Mouse (Mus musculus): ENCODE results near the gene Tsr2. TPM values are rescaled to one million over a fixed set of nuclear protein-coding genes. Genes with fewer than 3 reads are reported as not detected.

The Tsr2 gene
- polyA plus RNA-seq, 1 experiment from 2014 or later = 35.2 TPM

GRCm38 (mm10) chrX:151066071-151066666 lies 30.2 kb downstream of the Tsr2 start:
- no peak for ATAC-seq (ENCODE audit: low FRiP score)
- no peak overlapping the region for H3K9ac ChIP-seq
- peaks cover 22% of the 10 kb centered on the region; the same call in 1 of the 2 replicates for H3K36me3 ChIP-seq
- H3K4me2 ChIP-seq (replicated peaks) = no peak overlapping the region
- H3K27me3 ChIP-seq = no peaks in the 10 kb centered on the region
- no peak overlapping the region for H3K4me3 ChIP-seq
- no peaks in the 10 kb centered on the region for H3K4me1 ChIP-seq
- no peak overlapping the region for H3K27ac ChIP-seq
- WGBS = 85% methylated on average over 7 of the region's 7 CpGs
- H3K9me3 ChIP-seq (replicated peaks) = no peaks in the 10 kb centered on the region

GRCm38 (mm10) chrX:151061615-151062299 lies 34.6 kb downstream of the Tsr2 start:
- ATAC-seq (ENCODE audit: low FRiP score) = no peak

GRCm38 (mm10) chrX:151059346-151059745 lies 37.0 kb downstream of the Tsr2 start:
- Histone ChIP-seq H3K27ac (no peak overlapping the region), H3K27me3 (no peaks in the 10 kb centered on the region), H3K9ac (no peak overlapping the region), H3K36me3 (no peaks in the 10 kb centered on the region), H3K4me3 (no peak overlapping the region), H3K4me1 (no peaks in the 10 kb centered on the region), H3K9me3 (replicated peaks) (no peaks in the 10 kb centered on the region), H3K4me2 (replicated peaks) (no peak overlapping the region)
- WGBS = 65% methylated on average over 1 of the region's 1 CpGs
- ATAC-seq (ENCODE audit: low FRiP score) = no peak

More at GRCm38 (mm10) chrX:151061615-151062299, 34.6 kb downstream of the Tsr2 start:
- Histone ChIP-seq H3K36me3 (no peaks in the 10 kb centered on the region), H3K27me3 (no peaks in the 10 kb centered on the region), H3K4me1 (no peaks in the 10 kb centered on the region), H3K9me3 (replicated peaks) (no peaks in the 10 kb centered on the region), H3K4me3 (no peak overlapping the region), H3K4me2 (replicated peaks) (no peak overlapping the region), H3K9ac (no peak overlapping the region), H3K27ac (no peak overlapping the region)
- 75% methylated on average over 3 of the region's 3 CpGs for WGBS

GRCm38 (mm10) chrX:151055559-151055958 lies 40.8 kb downstream of the Tsr2 start:
- no peak for ATAC-seq (ENCODE audit: low FRiP score)
- H3K4me1 ChIP-seq = no peaks in the 10 kb centered on the region
- no peak overlapping the region for H3K4me2 ChIP-seq (replicated peaks)
- no peak overlapping the region for H3K27ac ChIP-seq
- H3K9ac ChIP-seq = no peak overlapping the region
- no peaks in the 10 kb centered on the region for H3K36me3 ChIP-seq
- H3K9me3 ChIP-seq (replicated peaks) = no peaks in the 10 kb centered on the region
- WGBS = 10% methylated on average over 1 of the region's 1 CpGs
- no peak overlapping the region for H3K4me3 ChIP-seq
- 0 out of 2 replicates have a peak, but pooled peaks cover 2% of the 10 kb centered on the region for H3K27me3 ChIP-seq

- Histone ChIP-seq H3K9ac (no peak overlapping the region), H3K4me1 (peaks cover 9% of the 10 kb centered on the region), H3K27ac (no peak overlapping the region), H3K9me3 (replicated peaks) (no peaks in the 10 kb centered on the region), H3K36me3 (no peaks in the 10 kb centered on the region), H3K27me3 (0 out of 2 replicates have a peak, but pooled peaks cover 2% of the 10 kb centered on the region), H3K4me3 (no peak overlapping the region), H3K4me2 (replicated peaks) (no peak overlapping the region)
- WGBS = 89% methylated on average over 5 of the region's 6 CpGs
- no peak for ATAC-seq (ENCODE audit: low FRiP score)
Measured at GRCm38 (mm10) chrX:151054489-151054888, 41.9 kb downstream of the Tsr2 start.

GRCm38 (mm10) chrX:151050337-151050736 lies 46.0 kb downstream of the Tsr2 start:
- Histone ChIP-seq H3K27me3 (peaks cover 5% of the 10 kb centered on the region; the same call in 1 of the 2 replicates), H3K36me3 (no peaks in the 10 kb centered on the region), H3K4me3 (no peak overlapping the region), H3K9me3 (replicated peaks) (no peaks in the 10 kb centered on the region), H3K4me2 (replicated peaks) (no peak overlapping the region), H3K4me1 (peaks cover 21% of the 10 kb centered on the region), H3K9ac (no peak overlapping the region), H3K27ac (no peak overlapping the region)
- 73% methylated on average over 7 of the region's 7 CpGs for whole genome bisulfite sequencing
- ATAC-seq (ENCODE audit: low FRiP score) = no peak

- Histone ChIP-seq H3K4me2 (replicated peaks) (peak overlapping the region; percentile 65), H3K9ac (no peak overlapping the region), H3K4me1 (peaks cover 21% of the 10 kb centered on the region), H3K27ac (no peak overlapping the region), H3K27me3 (peaks cover 5% of the 10 kb centered on the region; the same call in 1 of the 2 replicates), H3K9me3 (replicated peaks) (no peaks in the 10 kb centered on the region), H3K4me3 (no peak overlapping the region), H3K36me3 (no peaks in the 10 kb centered on the region)
- ATAC-seq (ENCODE audit: low FRiP score) = no peak
- WGBS = 51% methylated on average over 8 of the region's 8 CpGs
Measured at GRCm38 (mm10) chrX:151049661-151050215, 46.6 kb downstream of the Tsr2 start.

- peaks cover 21% of the 10 kb centered on the region for H3K4me1 ChIP-seq
Measured at GRCm38 (mm10) chrX:151047431-151048058, 48.8 kb downstream of the Tsr2 start.

GRCm38 (mm10) chrX:151046777-151047430 lies 49.4 kb downstream of the Tsr2 start:
- Histone ChIP-seq H3K27ac (peak overlapping the region; percentile 93), H3K4me3 (peak overlapping the region; percentile 71), H3K4me2 (replicated peaks) (peak overlapping the region; percentile 65), H3K9me3 (replicated peaks) (no peaks in the 10 kb centered on the region), H3K36me3 (no peaks in the 10 kb centered on the region), H3K4me1 (peaks cover 21% of the 10 kb centered on the region), H3K27me3 (peaks cover 3% of the 10 kb centered on the region; the same call in 1 of the 2 replicates), H3K9ac (peak overlapping the region; percentile 83)
- WGBS = 20% methylated on average over 37 of the region's 62 CpGs
- ATAC-seq (ENCODE audit: low FRiP score) = peak; percentile 91

More at GRCm38 (mm10) chrX:151047431-151048058, 48.8 kb downstream of the Tsr2 start:
- no peaks in the 10 kb centered on the region for H3K9me3 ChIP-seq (replicated peaks)
- peak overlapping the region; percentile 71 for H3K4me3 ChIP-seq
- peak overlapping the region; percentile 65 for H3K4me2 ChIP-seq (replicated peaks)
- H3K9ac ChIP-seq = peak overlapping the region; percentile 83
- H3K27me3 ChIP-seq = peaks cover 3% of the 10 kb centered on the region; the same call in 1 of the 2 replicates
- no peaks in the 10 kb centered on the region for H3K36me3 ChIP-seq
- WGBS = 22% methylated on average over 45 of the region's 56 CpGs
- peak overlapping the region; percentile 93 for H3K27ac ChIP-seq
- peak; percentile 71 for ATAC-seq (ENCODE audit: low FRiP score)

GRCm38 (mm10) chrX:151046321-151046720 lies 50.0 kb downstream of the Tsr2 start:
- Histone ChIP-seq H3K27me3 (peaks cover 3% of the 10 kb centered on the region; the same call in 1 of the 2 replicates), H3K4me2 (replicated peaks) (peak overlapping the region; percentile 65), H3K27ac (peak overlapping the region; percentile 93; the same call in 1 of the 2 replicates), H3K9me3 (replicated peaks) (no peaks in the 10 kb centered on the region), H3K4me3 (peak overlapping the region; percentile 71), H3K9ac (peak overlapping the region; percentile 83; the same call in 1 of the 2 replicates), H3K4me1 (peaks cover 21% of the 10 kb centered on the region), H3K36me3 (no peaks in the 10 kb centered on the region)
- 46% methylated on average over 11 of the region's 11 CpGs for WGBS
- ATAC-seq (ENCODE audit: low FRiP score) = no peak

GRCm38 (mm10) chrX:151045850-151046249 lies 50.5 kb downstream of the Tsr2 start, which contains the start of gene Fgd1:
Fgd1 (plus strand) TSS chrX:151046150.
- H3K4me2 ChIP-seq (replicated peaks) = peak within 1 kb of the TSS; percentile 65
- no peaks in the 10 kb centered on the region for H3K36me3 ChIP-seq
- WGBS = 95% methylated on average over 8 of the region's 8 CpGs
- ATAC-seq (ENCODE audit: low FRiP score) = no peak
- no peaks in the 10 kb centered on the region for H3K9me3 ChIP-seq (replicated peaks)
- H3K9ac ChIP-seq = peak within 1 kb of the TSS; percentile 83
- peak within 1 kb of the TSS; percentile 93 for H3K27ac ChIP-seq
- H3K4me1 ChIP-seq = peaks cover 21% of the 10 kb centered on the region
- peak within 1 kb of the TSS; percentile 71 for H3K4me3 ChIP-seq
- H3K27me3 ChIP-seq = peaks cover 3% of the 10 kb centered on the region; the same call in 1 of the 2 replicates

All from hindbrain, embryonic 12.5 days (tissue).